Mouse (Mus musculus): ENCODE data around the gene Tmbim4. TPM values are rescaled to one million over a fixed set of nuclear protein-coding genes. Genes with fewer than 3 reads are reported as not detected.
A peak's percentile ranks its signal among the peaks of the same experiment; 100 is the strongest.

The Tmbim4 gene
- polyA plus RNA-seq, 1 experiment from 2014 or later: 241 TPM

- Histone ChIP-seq H3K4me2 (replicated peaks; ENCODE audit: low read depth) (no peak overlapping the region), H3K4me1 (replicated peaks; ENCODE audit: control insufficient read depth, insufficient read depth, low read length) (no peaks in the 10 kb centered on the region), H3K4me3 (ENCODE audit: low read depth, low read length) (no peak overlapping the region), H3K27ac (ENCODE audit: low read depth, low read length) (no peak overlapping the region), H3K27me3 (replicated peaks; ENCODE audit: control insufficient read depth, insufficient read depth, low read length) (no peaks in the 10 kb centered on the region), H3K9me3 (ENCODE audit: control insufficient read depth) (no peaks in the 10 kb centered on the region), H3K36me3 (ENCODE audit: control insufficient read depth, insufficient read depth) (no peaks in the 10 kb centered on the region), H3K9ac (ENCODE audit: low read depth, low read length) (no peak overlapping the region)
- ATAC-seq: no peak
- peak; percentile 25; the same call in 1 of the 2 replicates for TF ChIP-seq CTCF (IDR thresholded peaks at IDR 0.05; ENCODE audit: low read depth)
- 93% methylated on average over 13 of the region's 13 CpGs for WGBS
Observed at GRCm38 (mm10) chr10:120269946-120270345, 68.6 kb downstream of the Tmbim4 start.

GRCm38 (mm10) chr10:120270777-120271176, 69.4 kb downstream of the Tmbim4 start:
- 78% methylated on average over 4 of the region's 4 CpGs for WGBS
- Histone ChIP-seq H3K27ac (ENCODE audit: low read depth, low read length) (no peak overlapping the region), H3K4me3 (ENCODE audit: low read depth, low read length) (no peak overlapping the region), H3K9ac (ENCODE audit: low read depth, low read length) (no peak overlapping the region), H3K4me1 (replicated peaks; ENCODE audit: control insufficient read depth, insufficient read depth, low read length) (no peaks in the 10 kb centered on the region), H3K27me3 (replicated peaks; ENCODE audit: control insufficient read depth, insufficient read depth, low read length) (no peaks in the 10 kb centered on the region), H3K36me3 (ENCODE audit: control insufficient read depth, insufficient read depth) (no peaks in the 10 kb centered on the region), H3K9me3 (ENCODE audit: control insufficient read depth) (no peaks in the 10 kb centered on the region), H3K4me2 (replicated peaks; ENCODE audit: low read depth) (no peak overlapping the region)
- TF ChIP-seq CTCF (IDR thresholded peaks at IDR 0.05; ENCODE audit: low read depth): peak; percentile 83
- no peak for ATAC-seq

- no peak for ATAC-seq
- H3K27me3 ChIP-seq (replicated peaks; ENCODE audit: control insufficient read depth, insufficient read depth, low read length): no peaks in the 10 kb centered on the region
- H3K9ac ChIP-seq (ENCODE audit: low read depth, low read length): no peak overlapping the region
- H3K4me2 ChIP-seq (replicated peaks; ENCODE audit: low read depth): no peak overlapping the region
- no peak overlapping the region for H3K27ac ChIP-seq (ENCODE audit: low read depth, low read length)
- H3K4me3 ChIP-seq (ENCODE audit: low read depth, low read length): no peak overlapping the region
- TF ChIP-seq CTCF (IDR thresholded peaks at IDR 0.05; ENCODE audit: low read depth): no peak
- WGBS: 70% methylated on average over 6 of the region's 6 CpGs
- no peaks in the 10 kb centered on the region for H3K9me3 ChIP-seq (ENCODE audit: control insufficient read depth)
- H3K36me3 ChIP-seq (ENCODE audit: control insufficient read depth, insufficient read depth): no peaks in the 10 kb centered on the region
- no peaks in the 10 kb centered on the region for H3K4me1 ChIP-seq (replicated peaks; ENCODE audit: control insufficient read depth, insufficient read depth, low read length)
Observed at GRCm38 (mm10) chr10:120271318-120271717, 69.9 kb downstream of the Tmbim4 start.

GRCm38 (mm10) chr10:120271879-120272269, 70.5 kb downstream of the Tmbim4 start:
- 36% methylated on average over 11 of the region's 11 CpGs for WGBS
- no peaks in the 10 kb centered on the region for H3K36me3 ChIP-seq (ENCODE audit: control insufficient read depth, insufficient read depth)
- no peak for ATAC-seq
- TF ChIP-seq CTCF (IDR thresholded peaks at IDR 0.05; ENCODE audit: low read depth): no peak
- H3K27ac ChIP-seq (ENCODE audit: low read depth, low read length): no peak overlapping the region
- H3K4me1 ChIP-seq (replicated peaks; ENCODE audit: control insufficient read depth, insufficient read depth, low read length): no peaks in the 10 kb centered on the region
- H3K9ac ChIP-seq (ENCODE audit: low read depth, low read length): no peak overlapping the region
- H3K4me2 ChIP-seq (replicated peaks; ENCODE audit: low read depth): peak overlapping the region; percentile 44
- H3K9me3 ChIP-seq (ENCODE audit: control insufficient read depth): no peaks in the 10 kb centered on the region
- no peak overlapping the region for H3K4me3 ChIP-seq (ENCODE audit: low read depth, low read length)
- no peaks in the 10 kb centered on the region for H3K27me3 ChIP-seq (replicated peaks; ENCODE audit: control insufficient read depth, insufficient read depth, low read length)

GRCm38 (mm10) chr10:120272270-120272883, 71.0 kb downstream of the Tmbim4 start:
- H3K9me3 ChIP-seq (ENCODE audit: control insufficient read depth): no peaks in the 10 kb centered on the region
- no peaks in the 10 kb centered on the region for H3K4me1 ChIP-seq (replicated peaks; ENCODE audit: control insufficient read depth, insufficient read depth, low read length)
- no peak overlapping the region for H3K9ac ChIP-seq (ENCODE audit: low read depth, low read length)
- 24% methylated on average over 19 of the region's 19 CpGs for WGBS
- H3K4me3 ChIP-seq (ENCODE audit: low read depth, low read length): no peak overlapping the region
- no peak overlapping the region for H3K27ac ChIP-seq (ENCODE audit: low read depth, low read length)
- no peaks in the 10 kb centered on the region for H3K27me3 ChIP-seq (replicated peaks; ENCODE audit: control insufficient read depth, insufficient read depth, low read length)
- TF ChIP-seq CTCF (IDR thresholded peaks at IDR 0.05; ENCODE audit: low read depth): 0 out of 2 replicates have a peak, but pooled peaks have one; percentile 3
- no peak for ATAC-seq
- H3K4me2 ChIP-seq (replicated peaks; ENCODE audit: low read depth): peak overlapping the region; percentile 44
- no peaks in the 10 kb centered on the region for H3K36me3 ChIP-seq (ENCODE audit: control insufficient read depth, insufficient read depth)

GRCm38 (mm10) chr10:120273335-120273734, 71.9 kb downstream of the Tmbim4 start:
- ATAC-seq: no peak
- no peaks in the 10 kb centered on the region for H3K4me1 ChIP-seq (replicated peaks; ENCODE audit: control insufficient read depth, insufficient read depth, low read length)
- WGBS: 84% methylated on average over 7 of the region's 7 CpGs
- H3K4me2 ChIP-seq (replicated peaks; ENCODE audit: low read depth): no peak overlapping the region
- TF ChIP-seq CTCF (IDR thresholded peaks at IDR 0.05; ENCODE audit: low read depth): no peak
- no peak overlapping the region for H3K9ac ChIP-seq (ENCODE audit: low read depth, low read length)
- H3K4me3 ChIP-seq (ENCODE audit: low read depth, low read length): no peak overlapping the region
- no peaks in the 10 kb centered on the region for H3K36me3 ChIP-seq (ENCODE audit: control insufficient read depth, insufficient read depth)
- H3K9me3 ChIP-seq (ENCODE audit: control insufficient read depth): no peaks in the 10 kb centered on the region
- H3K27ac ChIP-seq (ENCODE audit: low read depth, low read length): no peak overlapping the region
- no peaks in the 10 kb centered on the region for H3K27me3 ChIP-seq (replicated peaks; ENCODE audit: control insufficient read depth, insufficient read depth, low read length)

Other genes starting within 250 kb of the Tmbim4 start
- 2.3 and 3.1 TPM in 2 replicates for gene Helb, start 88.6 kb upstream of the Tmbim4 start, polyA plus RNA-seq (2015; fragmentation: Nextera tagmentation; extraction: Ambion mirVana)
- 0.81 and 0.95 TPM in 2 replicates for gene Irak3, start 540 bp downstream of the Tmbim4 start, polyA plus RNA-seq (2015; fragmentation: Nextera tagmentation; extraction: Ambion mirVana)
- 40.6 and 49.3 TPM in 2 replicates for gene Llph, start 25.5 kb downstream of the Tmbim4 start, polyA plus RNA-seq (2015; fragmentation: Nextera tagmentation; extraction: Ambion mirVana)